ENCODE assay signal across 23 mouse cellular contexts in genomic region chr8:103313576-103313975, GRCm38 (mm10).
DNase-seq lines count a peak whose midpoint lies in the region.
"Had no signal": no experiment of that assay in that cellular context is flagged by ENCODE, and none has a peak within 500 bp of the region (broad histone marks: within the 10 kb centered on the region; RNA-seq: fewer than 3 reads in every experiment).

No protein-coding gene starts in this region.

- H3K27ac ChIP-seq in embryonic facial prominence, embryonic 10.5 days (replicated peaks): peak overlapping the region; percentile 61; the same call in 1 of the 2 replicates
- H3K27ac ChIP-seq: hindbrain, postnatal 0 days; liver, embryonic 12.5 days; midbrain, embryonic 12.5 days; neural tube, embryonic 15.5 days had no signal

- no peaks in the 10 kb centered on the region for H3K9me3 ChIP-seq in embryonic facial prominence, embryonic 10.5 days
- H3K9me3 ChIP-seq: hindbrain, embryonic 10.5 days; liver, embryonic 12.5 days; midbrain, embryonic 12.5 days; neural tube, embryonic 15.5 days had no signal

- peaks cover 48% of the 10 kb centered on the region for H3K27me3 ChIP-seq in embryonic facial prominence, embryonic 10.5 days (replicated peaks; ENCODE audit: low read depth, poor library complexity, severe bottlenecking)
- H3K27me3 ChIP-seq: liver, embryonic 12.5 days; neural tube, embryonic 15.5 days had no signal

- WGBS in embryonic facial prominence, embryonic 10.5 days: 65% methylated on average over 1 of the region's 1 CpGs

- H3K4me1 ChIP-seq in embryonic facial prominence, embryonic 10.5 days: peaks cover 31% of the 10 kb centered on the region
- H3K4me1 ChIP-seq: liver, embryonic 12.5 days had no signal

- H3K36me3 ChIP-seq in embryonic facial prominence, embryonic 10.5 days (replicated peaks): no peaks in the 10 kb centered on the region
- H3K36me3 ChIP-seq: hindbrain, embryonic 10.5 days; liver, embryonic 12.5 days; midbrain, embryonic 12.5 days; neural tube, embryonic 15.5 days had no signal

- DNase-seq in heart, adult 11 months: peak; percentile 4
- DNase-seq in heart, adult 18-20 months: no peak
- DNase-seq in embryonic facial prominence, embryonic 10.5 days (ENCODE audit: low spot score): no peak
- DNase-seq in hindlimb bud, embryonic 11.5 days (ENCODE audit: extremely low spot score, low read depth, low spot score): peak; percentile 12
- peak; percentile 21 for DNase-seq in retina, postnatal 1 day
- DNase-seq in left cerebral cortex, adult 11 months (ENCODE audit: low spot score): no peak
- DNase-seq: adrenal gland, postnatal 10 days; B cell, adult 2 months; cerebellum, adult 18-20 months; cerebellum, postnatal 10 days; heart, postnatal 14 days; kidney, adult 9 months; kidney, postnatal 10 days; liver, postnatal 0 days; lung, postnatal 36 days; right cerebral cortex, adult 18-20 months; right cerebral cortex, postnatal 4 days; thymus, postnatal 4 days had no signal

- H3K4me3 ChIP-seq in embryonic facial prominence, embryonic 10.5 days: no peak overlapping the region
- H3K4me3 ChIP-seq: hindbrain, embryonic 10.5 days; liver, embryonic 12.5 days; midbrain, embryonic 12.5 days; neural tube, embryonic 15.5 days had no signal

Comparison
In these comparisons a context has a peak if more than half of its experiments do, and no peak if none do; other contexts are left out.
1. DNase-seq: peak in heart, adult 11 months (single experiment), hindlimb bud, embryonic 11.5 days (single experiment) and retina, postnatal 1 day (single experiment); none in heart, adult 18-20 months (0 of 2), embryonic facial prominence, embryonic 10.5 days (single experiment) and left cerebral cortex, adult 11 months (single experiment).